Mouse (Mus musculus) limb, embryonic 12.5 days (tissue): ENCODE data around the gene Tnfsf15. TPM values are rescaled to one million over a fixed set of nuclear protein-coding genes. Genes with fewer than 3 reads are reported as not detected.

ENCODE experiments used
- ATAC-seq: fragments of 200-750 bp; cut with Nextera tagmentation; 2 replicates; pipeline ENCODE4 v1.8.0; 2017; ENCODE audit warnings: low read depth, moderate TSS enrichment; ENCODE audit not compliant: insufficient number of reproducible peaks, insufficient read depth, low FRiP score, low TSS enrichment
- H3K27ac ChIP-seq: fragments of 300-500 bp; sonication (generic); 2 replicates; pipeline ENCODE4 v1.5.1; 2016; ENCODE audit warnings: mild to moderate bottlenecking, moderate library complexity
- H3K27me3 ChIP-seq: fragments of 300-500 bp; sonication (generic); 2 replicates; pipeline ENCODE4 v1.6.1; 2016; ENCODE audit warnings: mild to moderate bottlenecking, moderate library complexity
- H3K36me3 ChIP-seq: fragments of 300-500 bp; sonication (generic); 2 replicates; pipeline ENCODE4 v1.6.1; 2016; ENCODE audit warnings: mild to moderate bottlenecking, moderate library complexity
- H3K4me1 ChIP-seq: fragments of 300-500 bp; sonication (generic); replicated peaks from 2 replicates; pipeline ENCODE4 v1.6.1; 2016
- H3K4me2 ChIP-seq: fragments of 300-500 bp; sonication (generic); 2 replicates; pipeline ENCODE4 v1.6.1; 2016; ENCODE audit warnings: mild to moderate bottlenecking, moderate library complexity
- H3K4me3 ChIP-seq: fragments of 300-500 bp; sonication (generic); replicated peaks from 2 replicates; pipeline ENCODE4 v1.5.1; 2016; ENCODE audit warnings: mild to moderate bottlenecking
- H3K9ac ChIP-seq: fragments of 300-500 bp; sonication (generic); replicated peaks from 2 replicates; pipeline ENCODE4 v1.6.1; 2016; ENCODE audit warnings: mild to moderate bottlenecking, moderate library complexity
- H3K9me3 ChIP-seq: fragments of 300-500 bp; sonication (generic); 2 replicates; pipeline ENCODE4 v1.6.1; 2016; ENCODE audit warnings: mild to moderate bottlenecking, moderate library complexity
- WGBS: fragments of 180-500 bp; shearing (Covaris S2); methylation state at CpG from one replicate; pipeline ENCODE4 v1.1.7; 2016; 5-methylcytosine and 5-hydroxymethylcytosine counted together
- polyA plus RNA-seq: library from polyadenylated mRNA; unstranded; fragments of >200 nt; fragmentation: Nextera tagmentation; extraction: Ambion mirVana; gene quantifications from 2 replicates; pipeline ENCODE4 v1.2.1, GENCODE M21; 2016

Tnfsf15 gene
- polyA plus RNA-seq, 1 experiment from 2014 or later, result not detected

GRCm38 (mm10) chr4:63682441-63682840 is 62.5 kb downstream of the Tnfsf15 start:
- Histone ChIP-seq H3K27me3 (no peaks in the 10 kb centered on the region), H3K36me3 (no peaks in the 10 kb centered on the region), H3K4me1 (no peaks in the 10 kb centered on the region), H3K4me2 (no peak overlapping the region), H3K27ac (no peak overlapping the region), H3K4me3 (no peak overlapping the region), H3K9ac (no peak overlapping the region), H3K9me3 (no peaks in the 10 kb centered on the region)
- WGBS, result 85% methylated on average over 2 of the region's 2 CpGs
- ATAC-seq, result no peak

DNA sequence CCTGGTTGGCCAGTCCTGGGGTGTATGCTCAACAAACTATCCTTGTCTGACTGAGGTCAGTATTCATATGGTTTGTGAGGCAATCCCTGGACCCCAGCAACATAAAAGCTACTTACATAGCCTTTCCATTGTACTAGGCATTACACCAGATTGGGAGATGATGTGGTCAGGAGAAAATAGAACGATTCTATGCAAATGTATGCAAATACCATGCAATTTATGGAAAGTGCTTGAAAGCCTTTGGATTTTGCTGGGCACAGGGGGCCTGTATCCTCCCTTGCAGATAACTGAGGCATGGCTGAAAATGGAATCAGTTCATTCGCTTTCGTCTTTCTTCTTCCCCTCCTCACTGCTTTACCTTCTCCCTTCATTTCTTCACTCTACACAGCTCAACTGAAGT is 63.4 kb downstream of the Tnfsf15 start:
- H3K9ac ChIP-seq, result no peak overlapping the region
- no peaks in the 10 kb centered on the region for H3K4me1 ChIP-seq
- no peak overlapping the region for H3K4me3 ChIP-seq
- 89% methylated on average over 3 of the region's 3 CpGs for WGBS
- H3K4me2 ChIP-seq, result no peak overlapping the region
- H3K9me3 ChIP-seq, result no peaks in the 10 kb centered on the region
- no peak overlapping the region for H3K27ac ChIP-seq
- H3K27me3 ChIP-seq, result no peaks in the 10 kb centered on the region
- no peaks in the 10 kb centered on the region for H3K36me3 ChIP-seq
- ATAC-seq, result no peak

Other genes with a start within 250 kb of the Tnfsf15 start
- gene Whrn, start 249.1 kb downstream of the Tnfsf15 start, polyA plus RNA-seq, result 14.7 and 14.8 TPM in 2 replicates
- gene Atp6v1g1, start 200.3 kb downstream of the Tnfsf15 start, polyA plus RNA-seq, result 293 and 317 TPM in 2 replicates
- gene Tmem268, start 186.3 kb downstream of the Tnfsf15 start, polyA plus RNA-seq, result 8.8 and 11.6 TPM in 2 replicates
- not detected in 2 replicates for gene Gm11213, start 139.9 kb downstream of the Tnfsf15 start, polyA plus RNA-seq
- not detected in 2 replicates for gene Tex48, start 122.7 kb downstream of the Tnfsf15 start, polyA plus RNA-seq
- not detected in 2 replicates for gene Gm11214, start 81.7 kb downstream of the Tnfsf15 start, polyA plus RNA-seq
- 0.05 TPM in 1 of 2 replicates, not detected in the other for gene Tnfsf8, start 116.2 kb upstream of the Tnfsf15 start, polyA plus RNA-seq